Mouse (Mus musculus): ENCODE measurements around the gene Htatip2. TPM values are rescaled to one million over a fixed set of nuclear protein-coding genes. Genes with fewer than 3 reads are reported as not detected.

The Htatip2 gene
- polyA plus RNA-seq, 1 experiment from 2014 or later, result 7.3 TPM

GRCm38 (mm10) chr7:49794304-49794703, 35.4 kb downstream of the Htatip2 start:
- 83% methylated on average over 2 of the region's 2 CpGs for WGBS
- H3K27ac ChIP-seq, result no peak overlapping the region
- peaks cover 74% of the 10 kb centered on the region for H3K36me3 ChIP-seq
- no peak for ATAC-seq (ENCODE audit: low FRiP score, low read depth)
- H3K4me2 ChIP-seq (replicated peaks), result no peak overlapping the region
- no peak overlapping the region for H3K4me3 ChIP-seq
- no peak overlapping the region for H3K9ac ChIP-seq
- no peaks in the 10 kb centered on the region for H3K9me3 ChIP-seq
- H3K4me1 ChIP-seq, result no peaks in the 10 kb centered on the region
- no peaks in the 10 kb centered on the region for H3K27me3 ChIP-seq

DNA sequence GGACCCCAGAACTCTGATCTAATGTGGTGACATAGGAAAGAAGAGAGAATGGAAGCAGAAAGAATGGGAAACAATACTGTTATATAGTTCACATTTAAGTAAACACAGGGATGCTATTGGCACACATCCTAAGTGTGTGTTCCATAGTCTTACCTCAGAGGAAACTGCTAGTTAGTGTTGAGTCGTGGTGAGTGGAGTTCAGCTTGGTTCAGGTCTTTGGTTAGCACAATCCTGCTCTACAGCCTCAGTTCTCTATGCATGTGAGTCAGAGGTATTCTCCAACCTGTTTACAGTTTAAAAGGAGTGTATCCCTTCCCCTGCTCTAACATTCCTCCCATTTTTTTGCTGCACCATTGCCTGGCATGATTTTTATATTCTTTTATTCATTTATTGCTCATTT, 38.3 kb downstream of the Htatip2 start:
- ATAC-seq (ENCODE audit: low FRiP score, low read depth), result no peak
- Histone ChIP-seq H3K27ac (no peak overlapping the region), H3K36me3 (peaks cover 68% of the 10 kb centered on the region), H3K4me3 (no peak overlapping the region), H3K4me1 (no peaks in the 10 kb centered on the region), H3K9ac (no peak overlapping the region), H3K9me3 (no peaks in the 10 kb centered on the region), H3K4me2 (replicated peaks) (no peak overlapping the region), H3K27me3 (no peaks in the 10 kb centered on the region)
- 67% methylated on average over 1 of the region's 1 CpGs for WGBS

DNA sequence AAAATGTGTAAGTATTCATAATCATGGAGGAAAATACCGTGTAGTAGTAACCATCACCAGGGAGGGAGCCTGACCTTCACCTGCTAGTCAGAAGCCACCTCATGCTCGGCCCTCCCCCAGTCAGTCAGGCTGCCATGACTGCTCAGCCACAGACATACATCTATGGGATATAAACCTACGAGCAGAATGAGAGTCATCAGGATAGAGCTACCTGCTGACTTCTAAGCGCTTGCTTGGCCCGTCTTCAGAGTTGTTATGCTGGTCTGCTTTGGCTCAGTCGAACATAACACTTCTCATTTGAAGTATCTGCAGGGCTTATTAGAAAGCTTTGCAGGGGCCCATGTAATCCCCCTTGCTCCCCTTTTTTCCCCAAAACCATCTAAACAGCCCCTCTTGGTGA, 44.6 kb downstream of the Htatip2 start:
- no peak for ATAC-seq (ENCODE audit: low FRiP score, low read depth)
- WGBS, result 87% methylated on average over 6 of the region's 6 CpGs

DNA sequence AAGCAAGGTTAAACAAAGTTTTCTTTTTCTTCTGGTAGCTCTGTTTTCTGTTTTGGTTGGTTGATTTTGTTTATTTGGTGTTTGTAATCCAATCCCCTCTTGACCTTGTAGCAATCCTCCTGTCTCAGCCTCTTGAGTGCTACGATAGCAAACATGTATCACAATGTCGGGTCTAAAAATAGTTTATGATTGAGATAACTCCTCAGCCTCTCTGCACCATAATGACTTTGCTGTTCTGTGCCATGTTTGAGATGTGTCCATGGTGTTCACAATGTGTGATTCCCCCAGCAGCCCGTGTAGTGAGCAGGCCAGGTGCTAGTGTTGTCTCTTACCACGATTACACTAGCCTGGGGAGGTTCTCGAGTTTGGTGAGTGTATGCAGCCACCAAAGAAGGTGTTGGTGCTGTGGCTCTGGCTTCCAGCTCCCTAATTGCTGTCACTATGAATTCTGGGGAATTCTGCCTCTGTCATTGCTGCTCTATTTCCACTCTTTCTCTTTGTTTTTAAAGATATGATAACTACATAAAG, 45.8 kb downstream of the Htatip2 start:
- no peak for ATAC-seq (ENCODE audit: low FRiP score, low read depth)
- Histone ChIP-seq H3K27me3 (no peaks in the 10 kb centered on the region), H3K27ac (no peak overlapping the region), H3K9ac (no peak overlapping the region), H3K4me3 (no peak overlapping the region), H3K4me2 (replicated peaks) (no peak overlapping the region), H3K4me1 (no peaks in the 10 kb centered on the region), H3K9me3 (no peaks in the 10 kb centered on the region), H3K36me3 (peaks cover 44% of the 10 kb centered on the region)
- WGBS, result 75% methylated on average over 5 of the region's 5 CpGs

More for the DNA sequence above, 44.6 kb downstream of the Htatip2 start:
- Histone ChIP-seq H3K27ac (no peak overlapping the region), H3K9me3 (no peaks in the 10 kb centered on the region), H3K4me2 (replicated peaks) (no peak overlapping the region), H3K4me3 (no peak overlapping the region), H3K9ac (no peak overlapping the region), H3K36me3 (peaks cover 47% of the 10 kb centered on the region), H3K27me3 (no peaks in the 10 kb centered on the region), H3K4me1 (no peaks in the 10 kb centered on the region)

DNA sequence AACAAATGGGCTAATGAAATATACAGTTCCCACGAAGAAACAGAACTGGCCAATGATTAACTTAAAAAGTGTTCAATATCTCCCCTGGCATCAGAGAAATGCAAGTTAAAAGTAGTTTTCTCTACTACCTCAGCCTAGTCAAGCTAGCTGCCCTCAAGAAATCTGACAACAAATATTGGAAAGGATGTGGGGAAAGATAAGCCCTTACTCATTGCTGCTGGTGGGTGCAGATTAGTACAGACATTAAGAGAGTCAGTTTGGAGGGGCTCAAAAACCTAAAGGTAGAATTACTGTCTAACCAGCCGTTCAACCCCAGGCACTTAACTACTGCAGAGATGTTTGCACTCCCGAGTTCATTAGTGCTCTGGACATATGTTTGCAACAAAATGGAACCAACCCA, 46.7 kb downstream of the Htatip2 start:
- no peaks in the 10 kb centered on the region for H3K4me1 ChIP-seq
- H3K27me3 ChIP-seq, result no peaks in the 10 kb centered on the region
- WGBS, result 44% methylated on average over 3 of the region's 3 CpGs
- H3K4me2 ChIP-seq (replicated peaks), result no peak overlapping the region
- H3K27ac ChIP-seq, result no peak overlapping the region
- H3K4me3 ChIP-seq, result no peak overlapping the region
- H3K9me3 ChIP-seq, result no peaks in the 10 kb centered on the region
- peaks cover 37% of the 10 kb centered on the region for H3K36me3 ChIP-seq
- no peak overlapping the region for H3K9ac ChIP-seq
- no peak for ATAC-seq (ENCODE audit: low FRiP score, low read depth)

GRCm38 (mm10) chr7:49807093-49807682, 48.3 kb downstream of the Htatip2 start:
- Histone ChIP-seq H3K4me1 (no peaks in the 10 kb centered on the region), H3K4me3 (no peak overlapping the region), H3K4me2 (replicated peaks) (no peak overlapping the region), H3K9me3 (no peaks in the 10 kb centered on the region), H3K9ac (no peak overlapping the region), H3K36me3 (peaks cover 29% of the 10 kb centered on the region), H3K27me3 (no peaks in the 10 kb centered on the region), H3K27ac (no peak overlapping the region)
- no peak for ATAC-seq (ENCODE audit: low FRiP score, low read depth)
- WGBS, result 85% methylated on average over 9 of the region's 9 CpGs

DNA sequence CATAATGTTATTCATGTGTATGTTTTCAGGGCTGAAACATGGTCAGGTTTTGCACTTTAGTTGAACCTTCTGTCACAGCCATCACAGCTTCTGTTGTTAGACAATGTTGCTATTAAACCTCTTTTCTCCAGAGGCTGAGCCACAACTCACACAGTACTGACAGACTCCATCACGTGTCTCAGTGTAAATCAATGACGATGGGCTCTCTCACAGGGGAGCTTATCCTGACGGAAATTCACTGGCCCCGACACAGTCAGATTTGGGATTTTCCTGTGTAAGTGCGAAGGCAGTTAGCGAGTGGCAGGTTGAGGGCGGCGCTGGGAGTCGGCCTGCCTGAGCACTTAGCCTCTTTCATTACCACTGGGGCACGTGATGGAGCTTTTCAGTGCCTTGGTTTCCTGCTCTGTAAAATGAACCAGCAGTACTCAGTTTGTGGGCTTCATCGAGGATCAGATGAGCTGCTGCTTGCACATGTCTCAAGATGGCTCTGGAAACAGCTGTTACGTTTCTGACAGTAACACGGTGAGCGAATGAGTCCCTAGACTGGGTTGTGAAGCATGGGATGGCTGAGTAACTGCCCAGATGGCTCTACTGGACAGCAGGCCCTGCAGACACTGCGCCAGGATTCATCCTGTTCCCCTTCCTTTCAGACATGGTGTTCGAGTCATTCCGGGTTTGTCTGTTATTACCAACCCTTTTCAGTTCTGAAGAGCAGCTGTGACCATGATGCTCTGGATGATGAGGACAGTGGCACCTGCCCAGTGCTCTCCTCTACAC, 49.1 kb downstream of the Htatip2 start:
- 89% methylated on average over 17 of the region's 17 CpGs for WGBS
- Histone ChIP-seq H3K9ac (no peak overlapping the region), H3K36me3 (peaks cover 27% of the 10 kb centered on the region), H3K4me3 (no peak overlapping the region), H3K4me2 (replicated peaks) (no peak overlapping the region), H3K27me3 (no peaks in the 10 kb centered on the region), H3K27ac (no peak overlapping the region), H3K4me1 (no peaks in the 10 kb centered on the region), H3K9me3 (no peaks in the 10 kb centered on the region)
- ATAC-seq (ENCODE audit: low FRiP score, low read depth), result no peak

DNA sequence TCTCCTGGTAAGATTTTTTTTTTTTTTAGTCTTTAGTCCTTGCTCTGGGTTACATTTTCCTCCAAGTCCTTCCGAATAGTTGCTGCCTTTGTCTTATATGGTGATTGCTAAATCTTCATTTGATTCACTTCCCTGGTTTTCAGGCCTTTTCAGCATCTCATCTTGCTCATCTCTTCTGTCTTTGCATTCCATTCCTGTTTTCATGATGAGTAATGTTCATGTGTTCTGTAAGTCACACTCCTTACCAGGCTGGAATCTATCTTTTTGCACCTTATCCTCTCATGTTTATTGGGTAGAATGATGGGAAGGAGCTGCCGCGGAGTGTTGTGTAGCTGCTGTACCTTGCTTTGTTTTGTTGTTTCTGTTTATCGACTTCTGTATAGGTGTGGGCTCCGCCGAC, 50.2 kb downstream of the Htatip2 start:
- Histone ChIP-seq H3K4me2 (replicated peaks) (no peak overlapping the region), H3K4me3 (no peak overlapping the region), H3K27ac (no peak overlapping the region), H3K27me3 (no peaks in the 10 kb centered on the region), H3K36me3 (peaks cover 23% of the 10 kb centered on the region), H3K9me3 (no peaks in the 10 kb centered on the region), H3K9ac (no peak overlapping the region), H3K4me1 (no peaks in the 10 kb centered on the region)
- 90% methylated on average over 6 of the region's 6 CpGs for WGBS
- no peak for ATAC-seq (ENCODE audit: low FRiP score, low read depth)

- no peaks in the 10 kb centered on the region for H3K9me3 ChIP-seq
- peaks cover 24% of the 10 kb centered on the region for H3K36me3 ChIP-seq
- H3K27ac ChIP-seq, result no peak overlapping the region
- no peak for ATAC-seq (ENCODE audit: low FRiP score, low read depth)
- no peak overlapping the region for H3K4me3 ChIP-seq
- H3K4me2 ChIP-seq (replicated peaks), result no peak overlapping the region
- no peak overlapping the region for H3K9ac ChIP-seq
- H3K27me3 ChIP-seq, result no peaks in the 10 kb centered on the region
- 71% methylated on average over 3 of the region's 3 CpGs for WGBS
- no peaks in the 10 kb centered on the region for H3K4me1 ChIP-seq
Observed at GRCm38 (mm10) chr7:49809562-49809961, 50.6 kb downstream of the Htatip2 start.

- ATAC-seq (ENCODE audit: low FRiP score, low read depth), result no peak
- WGBS, result 56% methylated on average over 4 of the region's 4 CpGs
- H3K9ac ChIP-seq, result no peak overlapping the region
Observed at GRCm38 (mm10) chr7:49811346-49811745, 52.4 kb downstream of the Htatip2 start.

GRCm38 (mm10) chr7:49819393-49819792, 60.5 kb downstream of the Htatip2 start:
- Histone ChIP-seq H3K4me2 (replicated peaks) (no peak overlapping the region), H3K4me1 (no peaks in the 10 kb centered on the region), H3K9me3 (no peaks in the 10 kb centered on the region), H3K27me3 (no peaks in the 10 kb centered on the region), H3K27ac (no peak overlapping the region), H3K36me3 (peaks cover 34% of the 10 kb centered on the region), H3K4me3 (no peak overlapping the region), H3K9ac (no peak overlapping the region)
- 47% methylated on average over 4 of the region's 4 CpGs for WGBS
- ATAC-seq (ENCODE audit: low FRiP score, low read depth), result no peak

More at GRCm38 (mm10) chr7:49811346-49811745, 52.4 kb downstream of the Htatip2 start:
- Histone ChIP-seq H3K4me1 (no peaks in the 10 kb centered on the region), H3K27ac (no peak overlapping the region), H3K4me2 (replicated peaks) (no peak overlapping the region), H3K27me3 (no peaks in the 10 kb centered on the region), H3K36me3 (peaks cover 30% of the 10 kb centered on the region), H3K4me3 (no peak overlapping the region), H3K9me3 (no peaks in the 10 kb centered on the region)

DNA sequence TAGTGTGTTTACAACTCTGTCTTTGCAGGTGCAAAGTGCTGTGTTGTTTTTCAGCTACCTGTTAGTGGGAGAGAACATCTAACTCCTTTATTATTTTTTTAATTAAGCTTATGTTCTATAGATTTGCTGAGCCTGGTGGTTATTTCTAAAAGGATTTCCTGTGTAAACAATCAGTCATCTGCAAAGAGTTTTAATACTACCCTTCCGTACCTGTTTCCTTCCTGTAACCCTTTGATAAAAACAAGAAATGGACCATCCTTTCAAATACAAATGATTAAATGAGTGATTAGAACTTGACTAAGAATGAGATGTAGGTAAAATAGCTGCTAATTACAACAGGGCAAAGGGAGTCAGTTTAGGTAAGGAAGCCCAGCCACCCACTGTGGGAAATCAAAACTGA, 62.5 kb downstream of the Htatip2 start:
- Histone ChIP-seq H3K9ac (no peak overlapping the region), H3K4me1 (no peaks in the 10 kb centered on the region), H3K4me2 (replicated peaks) (no peak overlapping the region), H3K9me3 (no peaks in the 10 kb centered on the region), H3K27me3 (no peaks in the 10 kb centered on the region), H3K27ac (no peak overlapping the region), H3K36me3 (peaks cover 27% of the 10 kb centered on the region), H3K4me3 (no peak overlapping the region)
- WGBS, result 87% methylated on average over 1 of the region's 1 CpGs
- no peak for ATAC-seq (ENCODE audit: low FRiP score, low read depth)

All from limb, embryonic 13.5 days (tissue).